Mouse (Mus musculus) left cerebral cortex, postnatal 14 days (tissue): Measurements from ENCODE around the gene March10. TPM values are rescaled to one million over a fixed set of nuclear protein-coding genes. Genes with fewer than 3 reads are reported as not detected.

Experiments used
- DNase-seq, 2 experiments: peaks; one replicate each; pipeline ENCODE4 v3.0.0; 2021 to 2022; ENCODE audit warnings: low spot score in 2 of 2, mixed read lengths in 1 of 2
- intact Hi-C: fragments of 180-260 bp; cut with DNase I; formaldehyde crosslinking; loops from one replicate; pipeline ENCODE4 v1.15.1; 2025
- total RNA-seq, 2 experiments: library from RNA; stranded (reverse); gene quantifications; 2 replicates each; pipeline ENCODE4 v1.2.3; 2021

Gene March10
- total RNA-seq, 2 experiments from 2014 or later, result 1.4 to 1.6 TPM

GRCm38 (mm10) chr11:105468436-105468835, 11.9 kb upstream of the March10 start:
- DNase-seq, result no peak
- intact Hi-C loops, result no loop called here

DNA sequence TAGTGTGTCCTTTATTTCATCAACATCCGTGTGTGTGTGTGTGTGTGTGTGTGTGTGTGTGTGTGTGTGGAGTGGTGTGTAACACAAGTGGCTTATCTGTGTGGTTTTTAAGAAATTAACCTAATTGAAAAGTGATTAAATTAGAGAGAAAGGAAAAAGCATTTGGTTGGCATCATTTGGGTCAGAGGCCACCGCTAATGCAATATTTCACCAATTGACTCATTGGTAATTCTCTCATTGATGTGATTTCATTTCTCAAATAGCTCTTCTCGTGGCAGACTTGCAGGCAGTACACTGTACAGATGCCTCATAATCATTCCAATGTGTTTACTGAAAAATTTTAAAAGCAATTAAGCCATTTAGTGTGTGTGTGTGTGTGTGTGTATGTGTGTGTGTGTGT, 11.3 kb upstream of the March10 start:
- DNase-seq, result no peak
- intact Hi-C loops, result no loop called here

- intact Hi-C loops, result no loop called here
- DNase-seq, result no peak
Observed at GRCm38 (mm10) chr11:105467266-105467665, 10.7 kb upstream of the March10 start.

DNA sequence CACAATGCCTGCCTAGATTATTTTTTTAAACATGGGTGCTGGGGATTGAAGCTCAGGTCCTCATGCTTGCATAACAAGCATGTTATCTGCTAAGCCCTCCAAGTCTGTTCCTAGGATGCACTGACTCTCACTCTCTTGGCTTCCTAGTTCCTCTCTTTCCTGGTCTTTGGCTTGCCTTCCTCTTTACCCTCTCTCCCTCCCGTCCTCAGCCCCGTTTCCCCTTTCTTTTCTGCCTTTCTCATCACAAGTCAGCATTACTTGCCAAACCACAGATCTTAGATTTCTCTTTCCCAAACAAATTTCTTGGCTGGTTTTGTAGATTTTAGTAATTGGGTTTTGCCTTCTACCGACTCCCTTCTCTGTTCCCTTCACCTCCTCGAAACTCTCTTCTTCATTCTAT, 10.2 kb upstream of the March10 start:
- no peak for DNase-seq
- intact Hi-C loops, result no loop called here

GRCm38 (mm10) chr11:105465488-105465887, 9.0 kb upstream of the March10 start:
- DNase-seq, result no peak
- intact Hi-C loops, result no loop called here

DNA sequence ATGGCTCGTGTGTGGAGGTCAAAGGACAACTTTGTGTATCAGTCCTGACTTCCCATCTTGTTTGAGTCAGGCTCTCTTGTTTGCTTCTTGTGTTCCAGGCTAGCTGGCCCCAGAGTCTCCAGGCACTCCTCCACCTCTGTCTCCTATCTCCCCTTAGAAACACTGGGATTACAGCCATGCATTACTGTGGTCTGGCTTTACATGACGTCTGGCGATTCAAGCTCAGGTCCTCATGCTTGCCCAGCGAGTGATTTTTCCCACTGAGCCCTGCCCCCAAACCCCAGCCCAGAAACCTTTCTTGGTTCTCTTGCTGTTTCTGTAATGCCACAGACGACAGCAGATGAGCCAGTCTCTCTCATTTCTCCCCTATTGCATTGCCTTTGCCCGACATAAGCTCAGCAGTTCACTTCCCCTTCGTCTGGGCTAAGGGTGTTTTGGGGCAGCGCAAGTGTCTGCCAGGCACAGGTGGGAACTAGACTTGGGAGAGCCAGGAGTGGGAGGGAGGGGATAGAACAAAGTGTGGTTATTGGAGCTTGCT, 8.0 kb upstream of the March10 start:
- DNase-seq, result no peak
- intact Hi-C loops, result no loop called here

DNA sequence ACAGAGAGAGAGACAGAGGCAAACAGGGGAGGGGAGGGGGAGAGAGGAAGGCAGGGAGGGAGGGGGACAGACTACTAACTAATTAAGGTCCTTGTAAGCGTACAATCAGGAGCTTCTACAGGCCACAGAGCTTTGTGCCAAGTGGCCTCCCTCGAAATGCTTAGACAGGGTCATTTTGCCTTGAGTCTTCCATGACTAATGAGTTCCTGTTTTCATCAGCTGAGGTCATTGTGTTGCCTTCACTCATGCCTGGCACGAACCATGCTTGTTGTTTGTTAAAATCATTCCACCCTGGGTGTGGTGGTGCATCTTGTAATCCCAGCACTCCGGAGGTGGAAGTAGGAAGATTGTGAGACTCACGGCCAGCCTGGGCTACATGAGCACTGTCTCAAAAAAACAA, 3.4 kb upstream of the March10 start:
- no peak for DNase-seq
- intact Hi-C loops, result loop anchor here (5.0 kb wide), 1 partner anchor 132 kb away; no protein-coding TSS in a partner anchor

DNA sequence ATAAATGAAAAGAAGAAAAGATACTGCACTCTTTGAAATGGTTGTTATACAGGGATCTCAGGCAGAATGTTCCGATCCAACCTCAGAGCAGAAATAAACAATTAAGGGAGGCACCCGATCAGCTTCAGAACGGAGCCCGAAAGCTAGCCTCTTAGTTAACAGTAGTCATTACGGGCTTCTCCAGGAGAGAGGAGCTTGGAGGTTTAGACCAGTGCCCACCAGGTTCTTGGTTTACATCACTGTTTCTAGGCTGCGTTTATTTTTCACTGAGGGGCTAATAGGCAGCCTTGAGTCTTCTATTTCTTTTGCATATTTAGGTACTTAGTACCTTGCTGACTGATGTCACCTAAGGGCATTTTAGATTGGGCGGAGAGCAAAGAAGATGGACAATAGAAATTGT, 506 bp upstream of the March10 start:
- no peak for DNase-seq
- intact Hi-C loops, result loop anchor here (5.0 kb wide), 1 partner anchor 135 kb away; no protein-coding TSS in a partner anchor

DNA sequence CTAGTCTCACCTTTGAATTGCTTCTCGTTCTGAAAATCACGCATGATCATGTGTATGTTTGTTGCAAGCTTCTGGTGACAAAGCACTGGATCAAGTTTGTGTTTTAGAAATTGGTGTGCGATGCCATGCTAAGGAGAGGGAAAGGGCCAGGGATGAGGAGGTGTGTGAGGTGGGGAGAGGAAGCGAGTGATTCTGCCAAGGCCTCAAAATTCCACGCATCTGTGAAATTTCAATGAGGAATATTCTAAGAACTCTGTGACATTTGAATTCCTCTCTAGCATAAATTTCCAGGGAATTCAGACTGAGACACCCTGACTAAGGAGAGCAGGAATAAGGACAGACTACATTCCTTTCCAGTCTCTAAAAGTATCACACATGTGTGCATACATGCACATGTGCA, 1.4 kb downstream of the March10 start:
- intact Hi-C loops, result loop anchor here (5.0 kb wide), 1 partner anchor 137 kb away; no protein-coding TSS in a partner anchor
- no peak for DNase-seq

- intact Hi-C loops, result no loop called here
- DNase-seq, result no peak
Observed at GRCm38 (mm10) chr11:105453084-105453483, 3.5 kb downstream of the March10 start.

GRCm38 (mm10) chr11:105452504-105452903, 4.0 kb downstream of the March10 start:
- no peak for DNase-seq
- intact Hi-C loops, result no loop called here

GRCm38 (mm10) chr11:105451553-105452135, 4.9 kb downstream of the March10 start:
- no peak for DNase-seq
- intact Hi-C loops, result no loop called here

DNA sequence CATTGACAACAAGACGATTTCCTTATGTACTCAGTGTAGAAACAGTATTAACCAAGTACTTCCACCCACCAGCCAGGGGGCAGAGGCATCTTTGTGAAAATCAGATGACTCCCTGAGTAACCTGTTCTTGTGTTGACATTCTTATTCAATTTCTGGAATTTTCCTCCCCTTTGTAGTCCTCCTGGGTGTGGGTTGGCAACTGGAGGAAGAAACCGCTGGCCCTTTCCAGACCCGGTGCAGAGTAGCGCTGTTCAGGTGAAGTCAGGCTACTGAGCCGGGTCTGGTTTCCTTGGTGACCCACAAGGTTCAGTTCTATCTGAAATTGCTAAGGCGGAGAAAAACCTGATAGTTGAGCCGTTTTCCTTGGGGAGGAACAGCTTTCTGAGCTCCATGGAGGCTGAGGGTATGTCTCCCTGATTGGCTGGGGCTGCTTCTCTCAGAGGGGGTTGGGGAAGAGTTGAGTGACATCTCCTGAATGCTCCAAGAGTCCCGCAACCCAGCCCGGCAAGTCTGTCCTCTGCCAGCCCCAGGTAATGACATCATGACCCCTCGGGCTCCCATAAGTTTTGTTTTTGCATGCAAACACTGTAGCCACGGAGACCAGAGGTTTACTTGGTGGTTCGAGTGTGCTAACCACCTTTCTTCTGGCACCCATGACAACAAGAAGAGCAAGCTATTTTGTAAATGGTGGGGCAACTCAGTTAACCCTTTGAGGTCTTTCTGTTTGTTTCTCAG, 6.8 kb downstream of the March10 start:
- no peak for DNase-seq
- intact Hi-C loops, result no loop called here

DNA sequence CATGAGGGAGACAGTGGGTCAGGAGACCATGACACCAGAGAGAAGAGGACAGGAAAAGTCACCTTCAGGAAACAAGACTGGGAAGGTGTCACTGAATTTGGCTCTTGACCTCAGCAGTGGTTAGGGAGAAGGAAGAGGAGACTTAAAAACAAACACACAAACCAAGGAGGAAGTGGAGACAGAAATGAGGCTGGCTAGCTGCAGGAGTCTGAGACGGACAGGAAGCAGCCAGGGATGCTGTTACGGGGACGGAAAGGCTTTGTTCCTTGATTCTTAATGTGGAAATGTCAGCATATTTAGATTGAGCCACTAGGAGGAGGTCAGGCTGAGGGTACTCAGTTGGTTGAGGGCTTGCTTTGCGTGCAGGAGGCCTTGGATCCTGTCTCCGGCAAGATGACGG, 8.9 kb downstream of the March10 start:
- intact Hi-C loops, result no loop called here
- no peak for DNase-seq

- DNase-seq, result no peak
- intact Hi-C loops, result no loop called here
Observed at GRCm38 (mm10) chr11:105446221-105446620, 10.3 kb downstream of the March10 start.

GRCm38 (mm10) chr11:105445741-105446140, 10.8 kb downstream of the March10 start:
- DNase-seq, result no peak
- intact Hi-C loops, result no loop called here

GRCm38 (mm10) chr11:105444929-105445328, 11.6 kb downstream of the March10 start:
- intact Hi-C loops, result no loop called here
- no peak for DNase-seq

- DNase-seq, result no peak
- intact Hi-C loops, result no loop called here
Observed at GRCm38 (mm10) chr11:105443505-105443904, 13.0 kb downstream of the March10 start.

- DNase-seq, result no peak
- intact Hi-C loops, result no loop called here
Observed at GRCm38 (mm10) chr11:105439796-105440195, 16.7 kb downstream of the March10 start.

DNA sequence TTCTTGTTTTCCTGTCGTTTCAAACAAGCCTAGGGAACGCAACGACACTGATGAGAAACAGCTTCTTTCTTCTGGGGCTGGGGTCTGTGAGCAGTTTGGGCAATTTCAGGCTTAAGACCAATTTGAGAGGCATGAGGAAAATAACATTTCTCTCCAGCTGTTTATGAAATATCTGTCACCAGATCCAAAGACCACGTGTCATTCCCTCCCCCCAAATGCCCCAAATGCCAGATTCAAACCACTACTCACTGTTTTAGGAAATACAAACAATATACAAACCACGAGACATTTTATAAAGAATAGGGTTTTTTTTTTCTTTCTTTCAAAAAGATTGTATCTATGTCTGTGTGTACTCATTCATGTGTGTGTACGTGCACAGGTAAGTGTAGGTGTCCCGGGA, 17.6 kb downstream of the March10 start:
- DNase-seq, result no peak
- intact Hi-C loops, result no loop called here

- intact Hi-C loops, result no loop called here
- no peak for DNase-seq
Observed at GRCm38 (mm10) chr11:105426441-105426840, 30.1 kb downstream of the March10 start.
